Mouse (Mus musculus) limb, embryonic 10.5 days (tissue): ENCODE results near the gene Syt2. TPM values are rescaled to one million over a fixed set of nuclear protein-coding genes. Genes with fewer than 3 reads are reported as not detected.

Experiments
- DNase-seq: peaks from one replicate; pipeline ENCODE4 v3.0.0-alpha.2; 2017; ENCODE audit warnings: low spot score
- H3K27ac ChIP-seq: fragments of 300-500 bp; sonication (generic); 2 replicates; pipeline ENCODE4 v1.5.1; 2016; ENCODE audit warnings: mild to moderate bottlenecking
- H3K27me3 ChIP-seq: fragments of 300-500 bp; sonication (generic); 2 replicates; pipeline ENCODE4 v1.6.1; 2016; ENCODE audit warnings: low read depth, mild to moderate bottlenecking; ENCODE audit not compliant: poor library complexity, severe bottlenecking
- H3K36me3 ChIP-seq: fragments of 300-500 bp; sonication (generic); 2 replicates; pipeline ENCODE4 v1.6.1; 2016; ENCODE audit warnings: mild to moderate bottlenecking, moderate library complexity
- H3K4me1 ChIP-seq: fragments of 300-500 bp; sonication (generic); 2 replicates; pipeline ENCODE4 v1.6.1; 2016
- H3K4me3 ChIP-seq: fragments of 300-500 bp; sonication (generic); 2 replicates; pipeline ENCODE4 v1.5.1; 2016; ENCODE audit warnings: mild to moderate bottlenecking, moderate library complexity
- H3K9me3 ChIP-seq: fragments of 300-500 bp; sonication (generic); replicated peaks from 2 replicates; pipeline ENCODE4 v1.6.1; 2016; ENCODE audit warnings: mild to moderate bottlenecking
- WGBS: fragments of 180-500 bp; shearing (Covaris S2); methylation state at CpG from one replicate; pipeline ENCODE4 v1.1.7; 2016; 5-methylcytosine and 5-hydroxymethylcytosine counted together
- polyA plus RNA-seq: library from polyadenylated mRNA; unstranded; fragments of >200 nt; fragmentation: Nextera tagmentation; extraction: Ambion mirVana; gene quantifications from 2 replicates; pipeline ENCODE4 v1.2.1, GENCODE M21; 2016

The Syt2 gene
- polyA plus RNA-seq, 1 experiment from 2014 or later, result 0.06 TPM

DNA sequence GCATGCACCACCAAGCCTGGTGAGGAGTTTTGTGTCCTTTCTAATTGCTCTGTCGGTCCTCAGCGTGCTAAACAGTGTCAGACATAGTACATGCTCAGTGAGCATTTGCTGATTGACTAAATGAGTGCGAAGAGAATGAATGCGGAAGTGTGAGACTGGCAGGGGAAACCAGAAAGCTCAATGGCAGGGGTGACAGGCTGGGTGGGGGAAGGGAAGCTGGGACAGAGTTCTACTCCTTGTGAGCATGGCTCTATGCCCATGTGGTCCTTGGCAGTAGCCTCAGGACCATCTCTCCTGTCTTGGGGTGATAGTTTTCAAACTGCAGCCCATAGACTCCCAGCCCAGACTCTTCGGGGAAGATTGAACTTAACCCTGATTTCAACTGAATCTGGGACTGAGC lies 52.0 kb downstream of the Syt2 start:
- H3K36me3 ChIP-seq, result no peaks in the 10 kb centered on the region
- H3K4me1 ChIP-seq, result peaks cover 10% of the 10 kb centered on the region
- H3K4me3 ChIP-seq, result no peak overlapping the region
- H3K27ac ChIP-seq, result no peak overlapping the region
- DNase-seq, result no peak
- H3K27me3 ChIP-seq, result 0 out of 2 replicates have a peak, but pooled peaks cover 2% of the 10 kb centered on the region
- 79% methylated on average over 5 of the region's 5 CpGs for WGBS
- H3K9me3 ChIP-seq, result no peaks in the 10 kb centered on the region

DNA sequence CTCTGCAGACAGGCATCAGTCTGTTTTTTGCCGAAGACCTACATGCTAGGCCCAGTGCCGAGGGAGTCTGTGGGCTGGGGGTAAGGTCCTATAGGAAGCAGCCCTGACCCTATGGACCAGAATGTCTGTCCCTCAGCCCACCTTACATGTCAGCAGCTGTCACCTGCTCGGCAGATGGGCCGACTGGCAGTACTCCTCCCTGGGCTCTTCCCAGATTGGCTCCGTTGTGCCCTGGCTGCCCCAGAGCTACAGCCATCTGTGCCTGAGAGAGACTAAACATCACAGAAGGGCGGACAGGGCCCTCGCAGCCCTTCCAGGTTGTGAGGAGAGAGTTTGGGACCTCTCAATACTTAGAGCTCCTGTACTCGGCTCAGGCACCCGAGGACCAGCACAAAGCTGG lies 52.9 kb downstream of the Syt2 start:
- Histone ChIP-seq H3K4me1 (peaks cover 16% of the 10 kb centered on the region), H3K27ac (no peak overlapping the region), H3K4me3 (no peak overlapping the region), H3K27me3 (peaks cover 5% of the 10 kb centered on the region; the same call in 1 of the 2 replicates), H3K36me3 (no peaks in the 10 kb centered on the region), H3K9me3 (no peaks in the 10 kb centered on the region)
- no peak for DNase-seq
- 82% methylated on average over 9 of the region's 9 CpGs for WGBS

- 66% methylated on average over 2 of the region's 2 CpGs for WGBS
- Histone ChIP-seq H3K27me3 (peaks cover 12% of the 10 kb centered on the region), H3K4me3 (no peak overlapping the region), H3K4me1 (peaks cover 23% of the 10 kb centered on the region), H3K27ac (no peak overlapping the region), H3K9me3 (no peaks in the 10 kb centered on the region), H3K36me3 (no peaks in the 10 kb centered on the region)
- DNase-seq, result no peak
Observed at GRCm38 (mm10) chr1:134700151-134700550, 53.7 kb downstream of the Syt2 start.

- H3K27me3 ChIP-seq, result peaks cover 16% of the 10 kb centered on the region
- H3K4me1 ChIP-seq, result peaks cover 23% of the 10 kb centered on the region
- H3K4me3 ChIP-seq, result no peak overlapping the region
- 47% methylated on average over 5 of the region's 5 CpGs for WGBS
- H3K27ac ChIP-seq, result no peak overlapping the region
- no peak for DNase-seq
- no peaks in the 10 kb centered on the region for H3K36me3 ChIP-seq
- no peaks in the 10 kb centered on the region for H3K9me3 ChIP-seq
Observed at GRCm38 (mm10) chr1:134700634-134701033, 54.2 kb downstream of the Syt2 start.

DNA sequence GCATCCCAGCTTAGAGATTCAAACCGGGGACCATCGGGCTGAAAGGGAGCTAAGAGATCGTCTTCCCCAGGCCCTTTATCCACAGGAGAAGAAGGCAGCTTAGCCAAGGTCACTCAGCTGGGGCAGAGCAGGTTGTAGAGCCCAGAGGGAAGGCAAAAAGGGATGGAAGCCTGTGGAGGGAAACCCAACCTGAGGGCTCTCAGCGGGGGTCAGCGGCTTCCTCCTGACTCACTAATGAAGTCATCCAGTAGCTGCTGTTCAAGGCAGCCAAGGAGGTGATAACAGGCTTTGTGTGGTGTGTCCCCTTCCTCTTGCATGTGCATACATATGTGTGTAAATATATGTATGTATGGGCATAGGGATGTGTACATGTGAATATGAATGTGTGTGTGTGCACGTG lies 54.7 kb downstream of the Syt2 start:
- H3K27ac ChIP-seq, result no peak overlapping the region
- no peak overlapping the region for H3K4me3 ChIP-seq
- DNase-seq, result no peak
- peaks cover 22% of the 10 kb centered on the region for H3K27me3 ChIP-seq
- WGBS, result 26% methylated on average over 6 of the region's 6 CpGs
- no peaks in the 10 kb centered on the region for H3K36me3 ChIP-seq
- no peaks in the 10 kb centered on the region for H3K9me3 ChIP-seq
- H3K4me1 ChIP-seq, result peaks cover 23% of the 10 kb centered on the region

GRCm38 (mm10) chr1:134703232-134703631 lies 56.8 kb downstream of the Syt2 start:
- no peak for DNase-seq
- Histone ChIP-seq H3K36me3 (no peaks in the 10 kb centered on the region), H3K9me3 (no peaks in the 10 kb centered on the region), H3K27ac (no peak overlapping the region), H3K4me3 (no peak overlapping the region), H3K4me1 (peaks cover 29% of the 10 kb centered on the region), H3K27me3 (peaks cover 42% of the 10 kb centered on the region)
- WGBS, result 90% methylated on average over 2 of the region's 2 CpGs

- 34% methylated on average over 22 of the region's 22 CpGs for WGBS
- Histone ChIP-seq H3K36me3 (no peaks in the 10 kb centered on the region), H3K4me1 (peaks cover 43% of the 10 kb centered on the region), H3K27ac (no peak overlapping the region; the same call in 1 of the 2 replicates), H3K4me3 (no peak overlapping the region), H3K9me3 (no peaks in the 10 kb centered on the region), H3K27me3 (peaks cover 57% of the 10 kb centered on the region)
- DNase-seq, result peak; percentile 79
Observed at GRCm38 (mm10) chr1:134704396-134705306, 58.2 kb downstream of the Syt2 start.

DNA sequence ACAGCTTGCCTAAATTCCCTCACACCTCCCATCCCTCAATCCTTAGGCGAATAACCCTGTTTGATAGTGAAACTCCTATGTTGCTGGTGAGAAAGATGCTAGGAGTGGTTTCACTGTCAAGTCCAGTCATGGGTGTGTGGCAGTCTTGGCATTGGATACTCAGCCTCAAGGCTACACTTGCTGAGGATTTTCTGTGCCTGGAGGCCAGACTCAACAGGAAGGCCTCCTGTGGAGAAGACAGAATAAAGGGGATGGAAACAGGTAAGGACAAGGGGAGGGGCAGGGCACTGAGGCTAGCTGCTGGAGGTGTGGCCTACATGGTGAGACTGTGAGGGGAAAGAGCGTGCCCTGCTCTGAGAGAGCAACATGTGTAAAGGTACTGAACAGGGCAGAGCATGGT lies 60.1 kb downstream of the Syt2 start:
- no peak for DNase-seq
- H3K36me3 ChIP-seq, result no peaks in the 10 kb centered on the region
- peaks cover 40% of the 10 kb centered on the region for H3K4me1 ChIP-seq
- H3K9me3 ChIP-seq, result no peaks in the 10 kb centered on the region
- H3K4me3 ChIP-seq, result no peak overlapping the region
- 48% methylated on average over 2 of the region's 2 CpGs for WGBS
- H3K27me3 ChIP-seq, result peaks cover 73% of the 10 kb centered on the region
- H3K27ac ChIP-seq, result no peak overlapping the region

- H3K27me3 ChIP-seq, result peaks cover 82% of the 10 kb centered on the region
- no peak overlapping the region for H3K4me3 ChIP-seq
- peaks cover 40% of the 10 kb centered on the region for H3K4me1 ChIP-seq
- 71% methylated on average over 3 of the region's 3 CpGs for WGBS
- DNase-seq, result no peak
- H3K27ac ChIP-seq, result no peak overlapping the region
- H3K36me3 ChIP-seq, result no peaks in the 10 kb centered on the region
- no peaks in the 10 kb centered on the region for H3K9me3 ChIP-seq
Observed at GRCm38 (mm10) chr1:134707516-134707915, 61.0 kb downstream of the Syt2 start.

DNA sequence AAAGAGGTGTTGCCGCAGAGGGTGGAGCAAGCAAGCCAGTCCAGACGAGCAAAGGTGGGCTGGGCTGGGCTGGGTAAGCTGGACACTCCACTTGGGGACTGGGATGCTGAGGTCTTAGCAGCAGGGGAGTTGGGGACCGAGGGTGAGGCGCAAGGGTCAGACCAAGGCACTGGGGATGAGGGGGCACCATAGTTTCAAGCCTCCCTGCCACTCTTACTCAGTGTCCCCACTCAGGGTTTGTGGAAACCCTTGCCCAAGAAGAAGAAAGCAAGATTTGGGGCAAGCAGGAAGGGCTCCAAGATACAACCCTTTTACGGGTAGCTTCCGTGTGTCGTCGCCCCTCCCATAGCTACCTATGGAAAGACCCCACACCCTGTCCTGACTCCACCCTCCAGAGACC lies 61.8 kb downstream of the Syt2 start:
- H3K9me3 ChIP-seq, result no peaks in the 10 kb centered on the region
- peak overlapping the region; percentile 59 for H3K4me3 ChIP-seq
- DNase-seq, result no peak
- no peak overlapping the region for H3K27ac ChIP-seq
- WGBS, result 10% methylated on average over 8 of the region's 8 CpGs
- H3K36me3 ChIP-seq, result no peaks in the 10 kb centered on the region
- peaks cover 39% of the 10 kb centered on the region for H3K4me1 ChIP-seq
- H3K27me3 ChIP-seq, result peaks cover 89% of the 10 kb centered on the region

GRCm38 (mm10) chr1:134708801-134709385 lies 62.4 kb downstream of the Syt2 start:
- peak overlapping the region; percentile 37 for H3K27ac ChIP-seq
- WGBS, result under 1% methylated on average over 46 of the region's 46 CpGs
- peaks cover 95% of the 10 kb centered on the region for H3K27me3 ChIP-seq
- DNase-seq, result peak; percentile 73
- H3K4me3 ChIP-seq, result peak overlapping the region; percentile 59
- H3K36me3 ChIP-seq, result no peaks in the 10 kb centered on the region
- H3K4me1 ChIP-seq, result peaks cover 34% of the 10 kb centered on the region
- no peaks in the 10 kb centered on the region for H3K9me3 ChIP-seq

GRCm38 (mm10) chr1:134709411-134710306 lies 63.2 kb downstream of the Syt2 start:
- Histone ChIP-seq H3K27ac (peak overlapping the region; percentile 37), H3K4me3 (peak overlapping the region; percentile 59), H3K36me3 (no peaks in the 10 kb centered on the region), H3K4me1 (peaks cover 28% of the 10 kb centered on the region), H3K9me3 (no peaks in the 10 kb centered on the region), H3K27me3 (peaks cover 98% of the 10 kb centered on the region)
- DNase-seq, result no peak
- WGBS, result 14% methylated on average over 26 of the region's 26 CpGs
